Mouse (Mus musculus) induced T-regulatory cell, adult 2 months (primary cell): ENCODE results near the gene Hoxc4.

Experiments
- DNase-seq: peaks from one replicate; pipeline ENCODE4 v3.0.0-alpha.2; 2012; ENCODE audit warnings: low read depth

Hoxc4 gene

DNA sequence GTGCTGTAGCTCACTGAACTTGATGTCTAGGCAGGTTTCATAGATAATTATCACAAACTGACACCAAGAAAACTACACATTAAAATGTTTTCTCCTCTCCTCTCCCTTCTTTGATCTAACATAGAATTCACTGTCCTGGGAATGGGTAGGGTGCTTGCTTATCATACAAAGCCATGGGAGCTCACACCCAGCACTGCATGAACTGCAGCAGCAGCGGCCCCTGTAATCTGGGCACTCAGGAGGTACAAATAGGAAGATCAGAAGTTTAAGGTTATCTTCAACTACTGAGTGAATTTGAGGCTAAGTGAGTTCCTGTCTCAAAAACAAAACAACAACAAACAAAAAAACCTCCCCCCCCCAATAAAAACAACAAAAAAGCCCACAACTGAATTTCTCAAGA, 66.2 kb downstream of the Hoxc4 start:
- no peak for DNase-seq

DNA sequence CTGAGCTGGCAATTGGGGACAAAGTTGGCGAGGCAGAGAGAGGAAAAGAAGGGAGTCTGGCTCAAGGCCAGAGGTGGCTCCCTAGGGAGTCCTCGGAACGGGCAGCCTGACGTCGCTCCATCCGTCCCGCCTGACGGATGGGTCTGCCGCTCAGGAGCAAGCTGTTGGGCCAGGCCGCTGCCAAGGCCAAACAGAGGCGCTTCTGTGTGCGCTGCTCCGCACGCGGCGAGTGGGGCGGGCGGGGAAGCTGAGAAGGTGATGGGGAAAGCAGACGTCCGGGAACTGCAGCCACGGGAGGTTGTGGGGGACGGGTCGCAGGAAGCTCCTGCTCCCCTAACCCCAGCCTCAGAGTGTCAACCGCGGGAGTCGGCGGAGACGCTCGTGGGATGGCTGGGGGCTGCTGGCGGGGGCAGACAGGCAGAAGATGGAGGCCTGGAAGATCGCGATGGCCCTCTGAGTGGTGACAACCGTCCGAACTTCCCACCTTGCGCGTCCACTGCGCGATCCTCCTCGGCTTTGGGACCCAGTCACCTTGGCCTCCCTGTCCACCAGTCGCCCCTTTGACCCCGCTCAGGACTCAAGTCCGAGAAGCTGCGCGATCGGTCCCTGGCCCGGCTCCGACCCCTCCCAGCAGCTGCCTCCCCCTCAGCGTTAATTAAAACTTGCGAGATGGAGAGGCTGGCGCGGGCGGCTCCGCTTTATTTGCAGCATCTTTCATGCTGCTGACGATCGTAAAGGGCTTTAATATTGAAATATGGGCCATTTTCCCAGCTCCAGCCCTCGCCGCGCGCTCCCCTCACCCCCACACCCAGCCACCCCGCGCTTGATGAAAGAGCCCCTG, 67.3 kb downstream of the Hoxc4 start:
- DNase-seq = no peak
